In the genomic region with DNA sequence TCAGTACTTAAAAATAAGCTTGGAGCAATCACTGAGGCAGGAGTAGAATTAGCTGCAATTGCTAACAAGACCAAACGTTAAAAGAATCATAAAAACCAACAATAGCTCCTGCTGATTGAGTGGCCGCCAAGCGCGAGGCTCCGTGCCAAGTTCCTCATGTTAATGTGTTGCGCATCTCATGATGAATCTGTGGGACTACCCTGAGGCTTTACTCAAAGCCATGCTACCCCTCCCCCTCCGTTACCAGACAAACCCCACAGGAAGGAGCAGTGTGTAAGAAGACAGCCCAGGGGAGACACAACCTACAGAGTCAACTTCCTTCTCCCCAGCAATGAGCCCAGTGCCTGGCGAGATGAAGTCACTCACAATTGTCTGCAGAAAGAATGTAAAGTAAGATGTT, we compare ENCODE assay signal across 10 mouse cellular contexts. TPM values are rescaled to one million over a fixed set of nuclear protein-coding genes. Genes with fewer than 3 reads are reported as not detected.
A peak's percentile ranks its signal among the peaks of the same experiment; 100 is the strongest.
DNase-seq lines count a peak whose midpoint lies in the region; ATAC-seq and TF ChIP-seq lines count a peak whose summit lies in the region.
"Had no signal": no experiment of that assay in that cellular context is flagged by ENCODE, and none has a peak within 500 bp of the region (broad histone marks: within the 10 kb centered on the region; RNA-seq: fewer than 3 reads in every experiment).

No protein-coding gene starts in this region.

- 43% methylated on average over 8 of the region's 8 CpGs for WGBS in liver, postnatal 0 days (ENCODE audit: insufficient replicate concordance)
- 51% methylated on average over 8 of the region's 8 CpGs for WGBS in liver, embryonic 12.5 days (ENCODE audit: insufficient replicate concordance)
- 8% methylated on average over 8 of the region's 8 CpGs for WGBS in cerebellum, adult 2 months

- TF ChIP-seq EP300 in liver, postnatal 0 days (IDR thresholded peaks at IDR 0.05; ENCODE audit: low read depth): no peak

- no peak for TF ChIP-seq POLR2A in cerebellum, adult 2 months (IDR thresholded peaks at IDR 0.05; ENCODE audit: borderline replicate concordance, insufficient read depth, low read length)

- peak; percentile 59 to 68 for DNase-seq in cerebellum, postnatal 10 days
- DNase-seq in cerebellum, adult 11 months: no peak
- DNase-seq in liver, postnatal 0 days: peak; percentile 45
- peak; percentile 19 to 30 for DNase-seq in heart, postnatal 14 days
- DNase-seq in lung, postnatal 4 days: peak; percentile 6 to 23
- no peak for DNase-seq in cerebellum, adult 2 months
- no peak for DNase-seq in urinary bladder, postnatal 10 days (ENCODE audit: low spot score)

- H3K9ac ChIP-seq in liver, postnatal 0 days (replicated peaks): no peak overlapping the region
- H3K9ac ChIP-seq in liver, embryonic 12.5 days: no peak overlapping the region

- no peak overlapping the region for H3K4me3 ChIP-seq in liver, postnatal 0 days (ENCODE audit: low read depth, low read length)
- no peak overlapping the region for H3K4me3 ChIP-seq in liver, embryonic 12.5 days
- no peak overlapping the region for H3K4me3 ChIP-seq in cerebellum, adult 2 months (replicated peaks; ENCODE audit: insufficient read depth, low read depth, low read length)

- 0 out of 2 replicates have a peak, but pooled peaks have one; percentile 25 for ATAC-seq in liver, postnatal 0 days
- ATAC-seq in liver, embryonic 12.5 days: no peak

- intact Hi-C loops in heart, postnatal 14 days (cut with DNase I): no loop called here

- TF ChIP-seq CTCF in liver, postnatal 0 days (IDR thresholded peaks at IDR 0.05; ENCODE audit: low read depth): no peak
- TF ChIP-seq CTCF in cerebellum, adult 2 months (IDR thresholded peaks at IDR 0.05; ENCODE audit: borderline replicate concordance, insufficient read depth, low read depth, low read length): no peak

- H3K9me3 ChIP-seq in liver, postnatal 0 days (ENCODE audit: low read length): no peaks in the 10 kb centered on the region
- H3K9me3 ChIP-seq in liver, embryonic 12.5 days (replicated peaks): no peaks in the 10 kb centered on the region

- H3K27ac ChIP-seq in liver, postnatal 0 days (ENCODE audit: low read depth): no peak overlapping the region
- H3K27ac ChIP-seq in liver, embryonic 12.5 days: no peak overlapping the region
- no peak overlapping the region for H3K27ac ChIP-seq in cerebellum, adult 2 months (ENCODE audit: insufficient read depth, low read length)
- H3K27ac ChIP-seq: kidney, postnatal 0 days had no signal

- H3K4me2 ChIP-seq in liver, postnatal 0 days (ENCODE audit: low read depth, low read length): no peak overlapping the region
- H3K4me2 ChIP-seq in liver, embryonic 12.5 days: no peak overlapping the region

- H3K27me3 ChIP-seq in liver, postnatal 0 days (ENCODE audit: insufficient read depth, low read length): no peaks in the 10 kb centered on the region
- no peaks in the 10 kb centered on the region for H3K27me3 ChIP-seq in liver, embryonic 12.5 days (replicated peaks)
- no peaks in the 10 kb centered on the region; the same call in 1 of the 2 replicates for H3K27me3 ChIP-seq in cerebellum, adult 2 months (ENCODE audit: control insufficient read depth, insufficient read depth, low read length)

- no peaks in the 10 kb centered on the region for H3K4me1 ChIP-seq in liver, postnatal 0 days (ENCODE audit: insufficient read depth)
- H3K4me1 ChIP-seq in liver, embryonic 12.5 days: no peaks in the 10 kb centered on the region
- H3K4me1 ChIP-seq in cerebellum, adult 2 months (ENCODE audit: control insufficient read depth, insufficient read depth, low read length): no peaks in the 10 kb centered on the region

- no peaks in the 10 kb centered on the region for H3K36me3 ChIP-seq in liver, postnatal 0 days (replicated peaks; ENCODE audit: insufficient read depth, low read length)
- H3K36me3 ChIP-seq in liver, embryonic 12.5 days: no peaks in the 10 kb centered on the region

RNA-seq across cellular contexts. Expression of gene Myrip, which starts 41.5 kb away (rescaled TPM):
- polyA plus RNA-seq in liver, postnatal 0 days (2015; fragmentation: Nextera tagmentation; extraction: Ambion mirVana): 0.09 TPM in 1 of 2 replicates, not detected in the other
- polyA plus RNA-seq in liver, embryonic 12.5 days (2016; fragmentation: Nextera tagmentation; extraction: Ambion mirVana): 0.04 TPM in 2 replicates
- 1 to 10 TPM; 4.3 to 4.7 TPM for total RNA-seq in heart, postnatal 14 days (2021)
- 18.2 and 22.1 TPM in 2 replicates for polyA plus RNA-seq in cerebellum, adult 2 months (2012; rRNA removed)
- polyA plus RNA-seq: C2C12 had no signal

Comparison
In these comparisons a context has a peak if more than half of its experiments do, and no peak if none do; other contexts are left out.
1. DNase-seq: peak in cerebellum, postnatal 10 days (2 of 2), liver, postnatal 0 days (single experiment), heart, postnatal 14 days (2 of 2) and lung, postnatal 4 days (2 of 2); none in cerebellum, adult 11 months (single experiment), cerebellum, adult 2 months (0 of 2) and urinary bladder, postnatal 10 days (single experiment).
2. RNA of gene Myrip, which starts 41.5 kb away (polyA plus RNA-seq): 18.2 to 22.1 TPM in cerebellum, adult 2 months; 0.09 TPM in liver, postnatal 0 days and 0.04 TPM in liver, embryonic 12.5 days; every median in the first group is over 10 times any median in the second.